Mouse (Mus musculus): ENCODE data around the gene Elmo1.

GRCm38 (mm10) chr13:20147736-20148135 is 57.3 kb downstream of the Elmo1 start:
- no peak for TF ChIP-seq MYOG (IDR thresholded peaks at IDR 0.05; ENCODE audit: control insufficient read depth, extremely low read depth, insufficient read length)
- TF ChIP-seq CTCF (IDR thresholded peaks at IDR 0.05; ENCODE audit: control insufficient read depth, insufficient read depth, insufficient read length), result no peak

Measured in C2C12 (cell line).